Mouse (Mus musculus) ES-Bruce4 (cell line): ENCODE results near the gene Trub1.

Source experiments
- CTCF ChIP-seq: IDR thresholded peaks from one replicate; pipeline ENCODE4 v1.8.1; 2011; ENCODE audit warnings: low read depth, low read length
- EP300 ChIP-seq: IDR thresholded peaks from 2 replicates; pipeline ENCODE4 v1.6.1; 2011; ENCODE audit warnings: low read depth, low read length; ENCODE audit not compliant: insufficient read depth
- POLR2A ChIP-seq: IDR thresholded peaks from one replicate; pipeline ENCODE4 v1.8.1; 2011; ENCODE audit warnings: low read length; ENCODE audit not compliant: insufficient read depth

- no peak for TF ChIP-seq EP300
- TF ChIP-seq POLR2A = no peak
- no peak for TF ChIP-seq CTCF
These were observed 41.1 kb upstream of the Trub1 start for GRCm38 (mm10) chr19:57411375-57412196.
